Mouse (Mus musculus) embryonic facial prominence, embryonic 11.5 days (tissue): ENCODE data around the gene Sema3d. TPM values are rescaled to one million over a fixed set of nuclear protein-coding genes. Genes with fewer than 3 reads are reported as not detected.

Experiments used
- ATAC-seq: fragments of 200-750 bp; cut with Nextera tagmentation; replicated peaks from 2 replicates; pipeline ENCODE4 v1.8.0; 2017; ENCODE audit warnings: low read depth; ENCODE audit not compliant: insufficient number of reproducible peaks, low FRiP score, low TSS enrichment
- DNase-seq: peaks from one replicate; pipeline ENCODE4 v3.0.0-alpha.2; 2015; ENCODE audit warnings: low spot score
- H3K27ac ChIP-seq: fragments of 300-500 bp; sonication (generic); replicated peaks from 2 replicates; pipeline ENCODE4 v1.5.1; 2014; ENCODE audit warnings: mild to moderate bottlenecking, low read depth, low read length, control low read depth
- H3K27me3 ChIP-seq: fragments of 300-500 bp; sonication (generic); 2 replicates; pipeline ENCODE4 v1.6.1; 2014; ENCODE audit warnings: mild to moderate bottlenecking, low read length, moderate library complexity, mixed read lengths; ENCODE audit not compliant: control insufficient read depth, insufficient read depth
- H3K36me3 ChIP-seq: fragments of 300-500 bp; sonication (generic); replicated peaks from 2 replicates; pipeline ENCODE4 v1.6.1; 2014; ENCODE audit warnings: low read depth, mild to moderate bottlenecking, low read length, moderate library complexity, mixed read lengths; ENCODE audit not compliant: control insufficient read depth, insufficient read depth
- H3K4me1 ChIP-seq: fragments of 300-500 bp; sonication (generic); 2 replicates; pipeline ENCODE4 v1.6.1; 2014; ENCODE audit warnings: low read length, mixed read lengths; ENCODE audit not compliant: control insufficient read depth, insufficient read depth
- H3K4me2 ChIP-seq: fragments of 300-500 bp; sonication (generic); 2 replicates; pipeline ENCODE4 v1.6.1; 2014; ENCODE audit warnings: low read depth, mild to moderate bottlenecking, control low read depth, low read length, moderate library complexity
- H3K4me3 ChIP-seq: fragments of 300-500 bp; sonication (generic); 2 replicates; pipeline ENCODE4 v1.5.1; 2014; ENCODE audit warnings: low read depth, low read length, control low read depth
- H3K9ac ChIP-seq: fragments of 300-500 bp; sonication (generic); replicated peaks from 2 replicates; pipeline ENCODE4 v1.6.1; 2014; ENCODE audit warnings: mild to moderate bottlenecking, control low read depth, low read length
- H3K9me3 ChIP-seq: fragments of 300-500 bp; sonication (generic); replicated peaks from 2 replicates; pipeline ENCODE4 v1.6.1; 2016; ENCODE audit warnings: mild to moderate bottlenecking, low read length, inconsistent platforms, mixed read lengths; ENCODE audit not compliant: control insufficient read depth
- WGBS: fragments of 180-500 bp; shearing (Covaris S2); extraction: QIAGEN DNeasy Blood & Tissue Kit; methylation state at CpG from one replicate; pipeline ENCODE4 v1.1.7; 2014; 5-methylcytosine and 5-hydroxymethylcytosine counted together
- polyA plus RNA-seq: library from polyadenylated mRNA; unstranded; fragments of >200 nt; fragmentation: Nextera tagmentation; extraction: Ambion mirVana; gene quantifications from 2 replicates; pipeline ENCODE4 v1.2.1, GENCODE M21; 2014

Gene Sema3d
- polyA plus RNA-seq, 1 experiment from 2014 or later = 9.6 TPM

- H3K9me3 ChIP-seq = no peaks in the 10 kb centered on the region
- 86% methylated on average over 4 of the region's 4 CpGs for WGBS
- no peaks in the 10 kb centered on the region for H3K36me3 ChIP-seq
- no peak overlapping the region for H3K4me2 ChIP-seq
- no peak overlapping the region for H3K4me3 ChIP-seq
- no peaks in the 10 kb centered on the region for H3K27me3 ChIP-seq
- ATAC-seq = no peak
- H3K27ac ChIP-seq = no peak overlapping the region
- no peak for DNase-seq
- no peaks in the 10 kb centered on the region for H3K4me1 ChIP-seq
- no peak overlapping the region for H3K9ac ChIP-seq
These were observed 132.1 kb downstream of the Sema3d start for GRCm38 (mm10) chr5:12515283-12515682.

DNA sequence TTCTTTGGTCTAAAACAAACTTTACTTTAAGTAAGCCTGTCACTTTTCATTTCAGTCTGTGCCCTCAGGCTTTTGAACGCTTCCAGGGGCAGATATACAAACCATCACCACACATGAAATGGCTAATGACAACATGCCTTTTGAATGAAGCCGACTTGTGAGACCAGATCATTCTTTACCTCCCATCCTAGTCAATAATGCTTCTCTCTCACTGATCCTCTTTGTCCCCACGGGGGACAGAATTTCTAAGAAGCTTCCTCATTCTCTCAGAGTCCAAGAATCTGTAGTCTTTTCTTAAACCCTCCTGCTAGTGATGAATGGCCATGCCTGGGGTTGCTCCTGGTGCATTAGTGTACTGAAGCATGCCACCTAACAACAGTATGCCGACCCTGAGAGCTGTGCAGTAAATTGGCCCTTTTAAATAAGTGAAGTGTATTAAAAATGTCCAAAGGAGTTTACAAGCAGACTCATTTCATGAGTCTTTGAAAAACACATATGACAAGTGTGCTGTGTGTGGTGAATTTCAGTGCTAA is 142.1 kb downstream of the Sema3d start:
- Histone ChIP-seq H3K27me3 (no peaks in the 10 kb centered on the region), H3K36me3 (no peaks in the 10 kb centered on the region), H3K27ac (no peak overlapping the region), H3K4me3 (no peak overlapping the region), H3K4me2 (no peak overlapping the region), H3K9ac (no peak overlapping the region), H3K4me1 (no peaks in the 10 kb centered on the region), H3K9me3 (no peaks in the 10 kb centered on the region)
- WGBS = 12% methylated on average over 4 of the region's 4 CpGs
- ATAC-seq = 0 out of 2 replicates have a peak, but pooled peaks have one; percentile 48
- DNase-seq = peak; percentile 26

- H3K27me3 ChIP-seq = no peaks in the 10 kb centered on the region
- ATAC-seq (no peak), DNase-seq (no peak)
- no peaks in the 10 kb centered on the region for H3K36me3 ChIP-seq
- H3K4me2 ChIP-seq = no peak overlapping the region
- H3K9me3 ChIP-seq = no peaks in the 10 kb centered on the region
- 95% methylated on average over 2 of the region's 2 CpGs for WGBS
- no peak overlapping the region for H3K27ac ChIP-seq
- no peak overlapping the region for H3K9ac ChIP-seq
- no peaks in the 10 kb centered on the region for H3K4me1 ChIP-seq
- no peak overlapping the region for H3K4me3 ChIP-seq
These were observed 145.4 kb downstream of the Sema3d start for GRCm38 (mm10) chr5:12528596-12528995.

DNA sequence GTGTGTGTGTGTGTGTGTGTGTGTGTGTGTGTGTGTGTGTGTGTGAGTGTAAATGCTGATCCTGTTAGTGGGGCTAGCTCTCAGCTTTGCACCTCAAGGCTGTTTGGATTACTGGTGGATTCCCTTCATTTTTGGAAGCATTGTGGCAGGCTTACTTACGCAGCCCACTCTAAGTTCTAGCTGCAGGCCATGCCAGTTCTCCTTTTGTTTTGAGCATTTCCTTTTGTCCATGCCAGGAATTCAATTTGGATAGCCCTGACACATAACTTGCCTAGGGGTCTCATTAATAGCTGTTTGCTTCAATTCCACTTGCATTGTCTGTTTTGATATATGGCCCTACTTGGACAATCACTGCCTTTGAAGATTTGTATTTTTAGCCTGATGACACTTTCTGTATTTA is 146.6 kb downstream of the Sema3d start:
- Histone ChIP-seq H3K9ac (no peak overlapping the region), H3K27me3 (no peaks in the 10 kb centered on the region), H3K4me3 (no peak overlapping the region), H3K4me1 (no peaks in the 10 kb centered on the region), H3K4me2 (no peak overlapping the region), H3K9me3 (no peaks in the 10 kb centered on the region), H3K36me3 (no peaks in the 10 kb centered on the region), H3K27ac (no peak overlapping the region)
- ATAC-seq (no peak), DNase-seq (no peak)
- 47% methylated on average over 1 of the region's 1 CpGs for WGBS

- no peak overlapping the region for H3K4me2 ChIP-seq
- H3K27ac ChIP-seq = no peak overlapping the region
- 39% methylated on average over 2 of the region's 2 CpGs for WGBS
- peak; percentile 74 for DNase-seq
- ATAC-seq = no peak
- no peaks in the 10 kb centered on the region for H3K27me3 ChIP-seq
- H3K9ac ChIP-seq = no peak overlapping the region
- H3K4me3 ChIP-seq = no peak overlapping the region
- no peaks in the 10 kb centered on the region for H3K9me3 ChIP-seq
- H3K36me3 ChIP-seq = no peaks in the 10 kb centered on the region
- no peaks in the 10 kb centered on the region for H3K4me1 ChIP-seq
These were observed 158.1 kb downstream of the Sema3d start for GRCm38 (mm10) chr5:12541268-12541667.

- no peaks in the 10 kb centered on the region for H3K36me3 ChIP-seq
- H3K4me3 ChIP-seq = no peak overlapping the region
- H3K27me3 ChIP-seq = no peaks in the 10 kb centered on the region
- no peak overlapping the region for H3K9ac ChIP-seq
- H3K9me3 ChIP-seq = no peaks in the 10 kb centered on the region
- no peaks in the 10 kb centered on the region for H3K4me1 ChIP-seq
- no peak for ATAC-seq
- 96% methylated on average over 8 of the region's 8 CpGs for WGBS
- H3K4me2 ChIP-seq = no peak overlapping the region
- no peak overlapping the region for H3K27ac ChIP-seq
- DNase-seq = no peak
These were observed 166.0 kb downstream of the Sema3d start for GRCm38 (mm10) chr5:12549046-12549669.

GRCm38 (mm10) chr5:12555401-12555800 is 172.2 kb downstream of the Sema3d start:
- Histone ChIP-seq H3K36me3 (no peaks in the 10 kb centered on the region), H3K27ac (no peak overlapping the region), H3K9ac (no peak overlapping the region), H3K4me3 (no peak overlapping the region), H3K27me3 (no peaks in the 10 kb centered on the region), H3K4me1 (no peaks in the 10 kb centered on the region), H3K9me3 (no peaks in the 10 kb centered on the region), H3K4me2 (no peak overlapping the region)
- 89% methylated on average over 3 of the region's 3 CpGs for WGBS
- no peak for ATAC-seq
- no peak for DNase-seq

DNA sequence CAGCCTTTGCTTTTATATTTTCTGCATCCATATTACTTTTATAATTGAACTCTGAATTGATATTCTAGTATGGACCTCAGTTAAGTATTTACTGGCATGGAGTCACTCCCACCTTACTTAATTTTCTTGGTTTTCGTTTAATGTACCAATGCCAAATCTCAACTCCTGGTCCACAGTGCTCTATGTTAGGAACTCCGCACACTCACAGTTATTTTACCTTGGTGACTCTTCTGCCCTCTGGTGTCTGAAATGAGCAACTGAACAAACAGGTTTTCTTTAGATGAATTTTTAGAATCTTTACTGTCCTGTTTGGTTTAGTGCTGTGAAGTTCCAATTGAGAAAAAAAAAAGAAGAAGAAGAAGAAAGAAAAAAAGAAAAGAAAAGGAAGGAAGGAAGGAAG is 174.7 kb downstream of the Sema3d start:
- H3K4me3 ChIP-seq = no peak overlapping the region
- no peak overlapping the region for H3K9ac ChIP-seq
- H3K36me3 ChIP-seq = no peaks in the 10 kb centered on the region
- H3K4me1 ChIP-seq = no peaks in the 10 kb centered on the region
- no peak overlapping the region for H3K27ac ChIP-seq
- no peak overlapping the region for H3K4me2 ChIP-seq
- no peaks in the 10 kb centered on the region for H3K27me3 ChIP-seq
- WGBS = 49% methylated on average over 2 of the region's 2 CpGs
- DNase-seq (peak; percentile 69), ATAC-seq (no peak)
- no peaks in the 10 kb centered on the region for H3K9me3 ChIP-seq
